Mouse (Mus musculus): ENCODE data around the gene Twist1. TPM values are rescaled to one million over a fixed set of nuclear protein-coding genes. Genes with fewer than 3 reads are reported as not detected.

Gene Twist1
- polyA plus RNA-seq, 1 experiment from 2014 or later: 1.9 TPM

DNA sequence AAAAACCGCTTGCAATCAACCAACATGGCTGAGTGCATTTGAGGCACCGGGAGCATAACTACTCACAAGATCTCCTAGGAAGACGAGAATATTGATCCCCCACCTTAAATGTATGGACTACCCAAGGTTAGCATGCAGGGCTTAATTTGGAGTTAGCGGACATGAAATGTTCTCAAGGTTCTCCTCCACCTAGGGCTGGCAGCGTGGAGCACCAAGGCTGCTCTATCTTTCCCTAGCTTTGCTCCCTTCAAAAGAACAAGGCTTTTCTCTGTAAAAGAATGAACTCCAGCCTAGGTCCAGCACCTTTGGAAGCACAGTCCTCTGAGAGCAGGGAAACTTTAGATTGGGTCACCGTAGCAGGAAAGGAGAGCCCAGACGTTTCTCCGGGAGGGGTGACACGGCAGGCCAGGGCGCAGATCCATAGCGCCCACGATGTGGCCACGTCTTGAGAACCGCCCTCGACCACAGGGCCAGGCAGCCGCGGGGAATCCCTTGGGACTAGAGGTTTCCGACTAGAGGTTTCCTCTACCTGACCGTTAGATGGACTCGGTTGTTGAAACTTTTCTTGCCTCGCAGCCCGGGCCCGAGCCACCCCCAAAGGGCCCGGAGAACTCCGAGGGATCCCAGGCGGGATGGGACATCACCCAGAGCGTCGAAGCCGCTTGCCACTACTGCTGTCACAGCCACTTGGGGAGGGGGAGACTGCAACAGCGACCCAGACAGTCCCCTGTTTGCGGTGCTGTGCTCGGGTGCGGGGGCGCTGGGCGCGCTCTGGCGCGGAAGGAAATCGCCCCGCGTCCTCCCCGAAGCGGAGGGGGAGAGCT lies 683 bp upstream of the Twist1 start:
- Histone ChIP-seq H3K9ac (no peak overlapping the region), H3K4me1 (replicated peaks; ENCODE audit: control insufficient read depth, insufficient read depth, low read length) (peaks cover 7% of the 10 kb centered on the region; the same call in 1 of the 2 replicates), H3K27me3 (ENCODE audit: control insufficient read depth, insufficient read depth, low read length) (peaks cover 84% of the 10 kb centered on the region), H3K27ac (no peak overlapping the region), H3K4me3 (replicated peaks; ENCODE audit: low read length) (peak overlapping the region; percentile 42), H3K36me3 (replicated peaks; ENCODE audit: control insufficient read depth, insufficient read depth) (no peaks in the 10 kb centered on the region), H3K9me3 (ENCODE audit: control insufficient read depth, low read length) (no peaks in the 10 kb centered on the region), H3K4me2 (replicated peaks) (peak overlapping the region; percentile 64)
- peak; percentile 43 for DNase-seq (ENCODE audit: low spot score)
- no peak for ATAC-seq (ENCODE audit: low FRiP score)
- WGBS: under 1% methylated on average over 42 of the region's 43 CpGs

DNA sequence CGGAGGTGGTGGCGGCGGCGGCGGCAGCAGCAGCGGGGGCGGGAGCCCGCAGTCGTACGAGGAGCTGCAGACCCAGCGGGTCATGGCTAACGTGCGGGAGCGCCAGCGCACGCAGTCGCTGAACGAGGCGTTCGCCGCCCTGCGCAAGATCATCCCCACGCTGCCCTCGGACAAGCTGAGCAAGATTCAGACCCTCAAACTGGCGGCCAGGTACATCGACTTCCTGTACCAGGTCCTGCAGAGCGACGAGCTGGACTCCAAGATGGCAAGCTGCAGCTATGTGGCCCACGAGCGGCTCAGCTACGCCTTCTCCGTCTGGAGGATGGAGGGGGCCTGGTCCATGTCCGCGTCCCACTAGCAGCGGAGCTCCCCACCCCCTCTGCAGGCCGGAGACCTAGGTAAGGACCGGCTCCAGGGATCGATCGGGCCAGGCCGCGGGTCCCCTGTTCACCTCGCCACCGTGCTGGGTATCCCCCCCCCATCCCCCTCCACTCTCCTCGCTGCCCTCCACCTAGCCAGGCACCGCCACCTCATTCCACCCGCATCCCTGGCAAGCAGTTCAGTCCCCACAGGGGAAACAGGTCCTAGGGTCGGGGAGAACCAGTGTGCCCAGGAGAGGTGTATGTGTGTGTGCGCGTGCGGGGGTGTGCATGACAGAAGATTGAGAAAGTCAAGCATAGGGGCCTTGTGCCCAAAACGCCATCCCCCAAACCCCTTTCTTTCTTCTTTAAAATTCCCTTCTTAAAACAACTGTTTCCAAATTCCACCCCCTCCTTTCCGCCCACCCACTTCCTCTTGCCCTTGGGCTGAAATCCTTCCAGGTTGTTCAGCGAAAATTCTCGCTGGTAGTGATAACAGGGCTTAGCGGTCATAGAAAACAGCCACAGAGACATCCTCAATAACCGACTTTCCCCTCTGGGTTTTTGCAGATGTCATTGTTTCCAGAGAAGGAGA lies 1.0 kb downstream of the Twist1 start:
- no peaks in the 10 kb centered on the region for H3K36me3 ChIP-seq (replicated peaks; ENCODE audit: control insufficient read depth, insufficient read depth)
- no peaks in the 10 kb centered on the region for H3K9me3 ChIP-seq (ENCODE audit: control insufficient read depth, low read length)
- DNase-seq (ENCODE audit: low spot score) (peak; percentile 43), ATAC-seq (ENCODE audit: low FRiP score) (peak; percentile 54)
- peaks cover 7% of the 10 kb centered on the region; the same call in 1 of the 2 replicates for H3K4me1 ChIP-seq (replicated peaks; ENCODE audit: control insufficient read depth, insufficient read depth, low read length)
- H3K4me3 ChIP-seq (replicated peaks; ENCODE audit: low read length): peak overlapping the region; percentile 42
- no peak overlapping the region; the same call in 1 of the 2 replicates for H3K27ac ChIP-seq
- H3K9ac ChIP-seq: peak overlapping the region; percentile 47
- under 1% methylated on average over 45 of the region's 56 CpGs for WGBS
- peak overlapping the region; percentile 64 for H3K4me2 ChIP-seq (replicated peaks)
- peaks cover 87% of the 10 kb centered on the region for H3K27me3 ChIP-seq (ENCODE audit: control insufficient read depth, insufficient read depth, low read length)

DNA sequence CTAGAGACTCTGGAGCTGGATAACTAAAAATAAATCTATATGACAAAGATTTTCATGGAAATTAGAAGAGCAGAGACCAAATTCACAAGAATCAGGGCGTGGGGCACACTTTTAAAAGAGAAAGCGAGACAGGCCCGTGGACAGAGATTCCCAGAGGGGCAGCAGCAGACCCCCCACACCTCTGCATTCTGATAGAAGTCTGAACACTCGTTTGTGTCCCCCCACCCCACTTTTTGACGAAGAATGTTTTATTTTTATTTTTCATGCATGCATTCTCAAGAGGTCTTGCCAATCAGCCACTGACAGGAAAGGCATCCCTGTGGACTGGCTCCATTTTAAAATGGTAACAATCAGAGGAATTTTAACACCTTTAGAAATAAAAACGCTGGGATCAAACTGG lies 1.7 kb downstream of the Twist1 start:
- H3K27ac ChIP-seq: no peak overlapping the region
- no peak for ATAC-seq (ENCODE audit: low FRiP score)
- WGBS: 1% methylated on average over 6 of the region's 6 CpGs

DNA sequence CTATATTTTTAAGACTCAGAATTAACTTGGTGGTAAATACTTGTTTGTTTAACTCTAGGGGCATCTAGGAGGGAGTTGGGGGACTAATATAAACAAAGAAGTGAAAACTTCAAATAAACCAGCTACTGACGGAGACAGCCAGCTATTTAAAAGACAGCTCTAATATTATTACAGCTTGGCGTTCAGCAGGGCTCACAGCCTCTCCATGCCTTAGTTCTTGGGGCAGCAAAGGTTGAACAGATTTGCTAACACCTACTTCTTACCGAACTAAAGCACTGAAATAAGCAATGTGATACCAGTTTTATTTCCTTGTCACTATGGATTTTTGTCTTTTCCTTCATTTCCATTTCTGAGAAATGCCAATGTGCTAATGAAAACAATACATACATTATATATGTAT lies 2.4 kb downstream of the Twist1 start:
- 4% methylated on average over 3 of the region's 3 CpGs for WGBS
- DNase-seq (ENCODE audit: low spot score): peak; percentile 40
- Histone ChIP-seq H3K27ac (no peak overlapping the region), H3K4me3 (replicated peaks; ENCODE audit: low read length) (no peak overlapping the region; the same call in 1 of the 2 replicates), H3K9ac (no peak overlapping the region), H3K27me3 (ENCODE audit: control insufficient read depth, insufficient read depth, low read length) (peaks cover 88% of the 10 kb centered on the region), H3K4me1 (replicated peaks; ENCODE audit: control insufficient read depth, insufficient read depth, low read length) (peaks cover 7% of the 10 kb centered on the region; the same call in 1 of the 2 replicates), H3K9me3 (ENCODE audit: control insufficient read depth, low read length) (no peaks in the 10 kb centered on the region), H3K36me3 (replicated peaks; ENCODE audit: control insufficient read depth, insufficient read depth) (no peaks in the 10 kb centered on the region), H3K4me2 (replicated peaks) (no peak overlapping the region)
- ATAC-seq (ENCODE audit: low FRiP score): no peak

More for the DNA sequence above, 1.7 kb downstream of the Twist1 start:
- H3K4me3 ChIP-seq (replicated peaks; ENCODE audit: low read length): peak overlapping the region; percentile 42
- no peak for DNase-seq (ENCODE audit: low spot score)
- H3K27me3 ChIP-seq (ENCODE audit: control insufficient read depth, insufficient read depth, low read length): peaks cover 88% of the 10 kb centered on the region
- peaks cover 7% of the 10 kb centered on the region; the same call in 1 of the 2 replicates for H3K4me1 ChIP-seq (replicated peaks; ENCODE audit: control insufficient read depth, insufficient read depth, low read length)
- H3K9ac ChIP-seq: no peak overlapping the region
- no peaks in the 10 kb centered on the region for H3K9me3 ChIP-seq (ENCODE audit: control insufficient read depth, low read length)
- H3K36me3 ChIP-seq (replicated peaks; ENCODE audit: control insufficient read depth, insufficient read depth): no peaks in the 10 kb centered on the region
- H3K4me2 ChIP-seq (replicated peaks): peak overlapping the region; percentile 64; the same call in 1 of the 2 replicates

DNA sequence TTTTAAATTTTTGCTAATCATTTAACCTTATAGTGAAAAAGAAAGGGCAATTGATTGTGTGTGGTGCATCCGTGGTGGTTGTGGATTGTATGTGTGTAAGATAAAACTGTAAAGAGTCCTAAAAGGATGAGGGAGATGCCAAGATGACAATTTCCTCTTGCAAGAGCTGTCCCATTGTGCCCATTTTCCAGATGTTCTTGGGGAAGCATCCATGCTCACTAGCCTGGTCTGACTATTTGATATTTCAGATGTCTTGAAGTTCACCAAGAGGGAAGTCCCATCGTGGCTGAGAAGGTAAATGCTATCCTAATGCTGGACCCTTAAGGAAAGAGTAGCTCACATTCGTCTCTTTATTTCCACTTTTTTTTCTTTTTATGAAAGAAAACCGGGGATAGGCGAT lies 3.5 kb downstream of the Twist1 start:
- no peak overlapping the region for H3K27ac ChIP-seq
- H3K4me1 ChIP-seq (replicated peaks; ENCODE audit: control insufficient read depth, insufficient read depth, low read length): peaks cover 7% of the 10 kb centered on the region; the same call in 1 of the 2 replicates
- ATAC-seq (ENCODE audit: low FRiP score) (no peak), DNase-seq (ENCODE audit: low spot score) (no peak)
- H3K36me3 ChIP-seq (replicated peaks; ENCODE audit: control insufficient read depth, insufficient read depth): no peaks in the 10 kb centered on the region
- H3K9ac ChIP-seq: no peak overlapping the region
- H3K9me3 ChIP-seq (ENCODE audit: control insufficient read depth, low read length): no peaks in the 10 kb centered on the region
- no peak overlapping the region for H3K4me2 ChIP-seq (replicated peaks)
- H3K27me3 ChIP-seq (ENCODE audit: control insufficient read depth, insufficient read depth, low read length): peaks cover 89% of the 10 kb centered on the region
- no peak overlapping the region for H3K4me3 ChIP-seq (replicated peaks; ENCODE audit: low read length)
- WGBS: 12% methylated on average over 5 of the region's 5 CpGs

DNA sequence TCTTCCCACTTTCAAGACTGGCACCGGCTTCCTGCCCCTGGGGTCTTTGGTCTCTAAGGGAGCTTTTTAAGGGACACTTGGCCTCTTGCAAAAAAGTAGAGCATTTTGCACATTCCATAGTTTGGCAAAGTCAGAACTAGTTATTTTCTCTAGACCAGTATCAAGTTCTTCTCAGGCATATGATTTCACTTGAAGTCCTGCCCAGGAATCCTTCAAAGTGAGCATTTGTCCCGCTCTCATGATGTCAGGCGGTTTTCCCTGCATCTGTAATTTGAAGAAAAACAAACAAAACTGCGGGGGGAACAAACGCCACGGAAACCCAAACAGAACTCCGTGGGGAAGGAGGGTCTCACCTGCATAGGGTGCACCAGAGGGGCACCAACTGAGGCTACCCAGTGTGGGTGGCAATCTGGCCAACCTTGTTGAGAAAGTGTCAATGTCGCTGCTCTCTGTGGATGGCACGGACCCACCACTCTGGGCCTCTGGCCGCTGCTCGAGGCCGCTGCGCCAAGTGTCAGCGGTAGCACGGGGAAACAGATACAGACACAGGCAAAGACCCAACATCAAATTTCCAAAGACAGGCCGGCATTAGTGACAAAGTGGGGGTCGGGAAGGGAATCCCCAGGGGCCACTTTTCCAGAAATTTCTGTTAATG lies 4.8 kb downstream of the Twist1 start:
- H3K9me3 ChIP-seq (ENCODE audit: control insufficient read depth, low read length): no peaks in the 10 kb centered on the region
- peaks cover 5% of the 10 kb centered on the region; the same call in 1 of the 2 replicates for H3K4me1 ChIP-seq (replicated peaks; ENCODE audit: control insufficient read depth, insufficient read depth, low read length)
- no peaks in the 10 kb centered on the region for H3K36me3 ChIP-seq (replicated peaks; ENCODE audit: control insufficient read depth, insufficient read depth)
- H3K9ac ChIP-seq: no peak overlapping the region
- no peak overlapping the region for H3K4me3 ChIP-seq (replicated peaks; ENCODE audit: low read length)
- ATAC-seq (ENCODE audit: low FRiP score) (no peak), DNase-seq (ENCODE audit: low spot score) (no peak)
- peaks cover 85% of the 10 kb centered on the region for H3K27me3 ChIP-seq (ENCODE audit: control insufficient read depth, insufficient read depth, low read length)
- H3K27ac ChIP-seq: no peak overlapping the region
- no peak overlapping the region for H3K4me2 ChIP-seq (replicated peaks)
- under 1% methylated on average over 17 of the region's 17 CpGs for WGBS

DNA sequence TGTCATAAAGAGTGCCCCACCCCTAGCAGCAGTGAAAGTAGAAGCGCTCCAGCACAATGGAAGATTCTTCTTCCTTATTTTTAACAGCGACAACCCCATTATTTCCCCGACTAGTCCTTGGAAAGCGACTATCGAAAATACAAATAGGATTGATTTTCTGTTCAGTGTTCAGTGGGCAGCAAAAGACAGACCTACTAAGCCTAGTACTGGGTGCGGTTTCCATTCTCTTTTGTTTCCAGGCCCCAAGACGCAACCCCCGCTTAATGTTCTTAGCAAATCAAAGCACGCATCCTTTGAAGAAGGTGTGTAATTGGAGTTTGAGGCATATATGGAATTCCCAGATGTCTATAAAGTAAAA lies 5.3 kb downstream of the Twist1 start:
- H3K36me3 ChIP-seq (replicated peaks; ENCODE audit: control insufficient read depth, insufficient read depth): no peaks in the 10 kb centered on the region
- H3K4me1 ChIP-seq (replicated peaks; ENCODE audit: control insufficient read depth, insufficient read depth, low read length): peaks cover 2% of the 10 kb centered on the region; the same call in 1 of the 2 replicates
- no peak for DNase-seq (ENCODE audit: low spot score)
- H3K4me2 ChIP-seq (replicated peaks): no peak overlapping the region
- H3K9ac ChIP-seq: no peak overlapping the region
- peaks cover 85% of the 10 kb centered on the region for H3K27me3 ChIP-seq (ENCODE audit: control insufficient read depth, insufficient read depth, low read length)
- 6% methylated on average over 9 of the region's 9 CpGs for WGBS
- no peak overlapping the region for H3K4me3 ChIP-seq (replicated peaks; ENCODE audit: low read length)
- H3K27ac ChIP-seq: no peak overlapping the region
- no peaks in the 10 kb centered on the region for H3K9me3 ChIP-seq (ENCODE audit: control insufficient read depth, low read length)
- no peak for ATAC-seq (ENCODE audit: low FRiP score)

DNA sequence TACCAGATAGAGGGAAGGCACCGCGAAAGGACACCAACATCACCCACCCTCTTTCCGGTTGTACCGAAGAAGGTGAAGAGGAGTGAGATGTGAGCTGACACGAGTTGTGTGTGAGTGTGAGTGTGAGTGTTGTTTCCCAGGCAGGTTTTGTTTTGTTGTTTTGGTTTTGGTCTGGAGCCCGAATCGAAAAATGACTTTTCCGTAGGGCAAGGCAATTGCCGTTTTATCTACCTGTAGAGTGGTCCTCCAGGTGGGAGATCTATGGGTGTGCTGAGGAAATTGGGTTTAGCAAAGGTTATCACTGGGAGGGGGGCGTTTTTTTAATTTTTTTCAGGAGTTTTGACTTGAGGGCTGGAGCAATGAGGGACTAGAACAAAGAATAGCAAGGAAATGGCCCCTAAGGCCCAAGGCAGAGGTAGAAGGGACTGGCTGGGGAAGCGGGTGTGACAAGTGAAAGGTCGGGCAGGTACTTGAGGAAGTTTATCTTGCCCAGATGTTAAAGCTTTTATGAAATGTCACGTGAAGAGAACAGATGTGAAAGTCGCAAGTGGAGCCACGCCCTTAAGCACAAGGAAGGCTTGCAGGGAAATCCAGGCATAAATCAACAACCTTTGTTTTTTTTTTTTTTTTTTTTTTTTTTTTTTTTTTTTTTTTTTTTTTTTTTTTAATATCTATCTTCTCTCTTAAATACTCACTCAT lies 6.3 kb downstream of the Twist1 start:
- no peak for ATAC-seq (ENCODE audit: low FRiP score)
- H3K27ac ChIP-seq: no peak overlapping the region
- 4% methylated on average over 15 of the region's 15 CpGs for WGBS
- H3K36me3 ChIP-seq (replicated peaks; ENCODE audit: control insufficient read depth, insufficient read depth): no peaks in the 10 kb centered on the region
- H3K4me3 ChIP-seq (replicated peaks; ENCODE audit: low read length): no peak overlapping the region
- H3K9me3 ChIP-seq (ENCODE audit: control insufficient read depth, low read length): no peaks in the 10 kb centered on the region
- no peak overlapping the region for H3K9ac ChIP-seq
- DNase-seq (ENCODE audit: low spot score): no peak
- no peak overlapping the region for H3K4me2 ChIP-seq (replicated peaks)
- H3K27me3 ChIP-seq (ENCODE audit: control insufficient read depth, insufficient read depth, low read length): peaks cover 89% of the 10 kb centered on the region
- H3K4me1 ChIP-seq (replicated peaks; ENCODE audit: control insufficient read depth, insufficient read depth, low read length): 0 out of 2 replicates have a peak, but pooled peaks cover 3% of the 10 kb centered on the region
